Comparison of ENCODE assay signal across 8 mouse cellular contexts in genomic region chr7:102417398-102417797, GRCm38 (mm10). TPM values are rescaled to one million over a fixed set of nuclear protein-coding genes. Genes with fewer than 3 reads are reported as not detected.
DNase-seq lines count a peak whose midpoint lies in the region; ATAC-seq and TF ChIP-seq lines count a peak whose summit lies in the region.

No protein-coding gene starts in this region.

- no peak for TF ChIP-seq POLR2A in embryonic fibroblast, embryonic 13.5 days (IDR thresholded peaks at IDR 0.05; ENCODE audit: low read depth, low read length)

- peak; percentile 60; the same call in 1 of the 2 replicates for ATAC-seq in hindbrain, embryonic 11.5 days (ENCODE audit: low FRiP score)

- intact Hi-C loops in heart, postnatal 25 days (cut with DNase I) = loop anchor here (1.0 to 5.0 kb wide), 3 partner anchors 151 to 215 kb away; no protein-coding TSS in a partner anchor

- H3K4me3 ChIP-seq in embryonic fibroblast, embryonic 13.5 days (ENCODE audit: insufficient read depth, low read length) = no peak overlapping the region
- no peak overlapping the region for H3K4me3 ChIP-seq in hindbrain, embryonic 11.5 days (ENCODE audit: low read depth, low read length)

- H3K27me3 ChIP-seq in hindbrain, embryonic 11.5 days (ENCODE audit: control insufficient read depth, insufficient read depth, low read length) = no peaks in the 10 kb centered on the region

- peak; percentile 27; the same call in 1 of the 2 replicates for TF ChIP-seq CTCF in embryonic fibroblast, embryonic 13.5 days (IDR thresholded peaks at IDR 0.05; ENCODE audit: borderline replicate concordance, insufficient read depth, low read length)

- no peaks in the 10 kb centered on the region for H3K36me3 ChIP-seq in hindbrain, embryonic 11.5 days (ENCODE audit: control insufficient read depth, insufficient read depth, low read length)

- 9% methylated on average over 4 of the region's 4 CpGs for WGBS in hindbrain, embryonic 11.5 days

- no peaks in the 10 kb centered on the region for H3K9me3 ChIP-seq in hindbrain, embryonic 11.5 days (ENCODE audit: control insufficient read depth, low read length)

- no peak overlapping the region for H3K27ac ChIP-seq in embryonic fibroblast, embryonic 13.5 days (ENCODE audit: insufficient read depth, low read length)
- no peak overlapping the region for H3K27ac ChIP-seq in hindbrain, embryonic 11.5 days (ENCODE audit: low read depth, low read length)

- H3K4me2 ChIP-seq in hindbrain, embryonic 11.5 days (replicated peaks; ENCODE audit: low read depth, low read length) = no peak overlapping the region

- peak; percentile 48 to 70 for DNase-seq in heart, adult 18-20 months
- DNase-seq in heart, postnatal 25 days (ENCODE audit: low spot score) = no peak
- peak; percentile 92 for DNase-seq in brain, adult 2 months (ENCODE audit: low read depth, low spot score)
- DNase-seq in hindbrain, embryonic 11.5 days (ENCODE audit: low spot score) = peak; percentile 75
- peak; percentile 30 for DNase-seq in layer of hippocampus, adult 9-10 months (ENCODE audit: low spot score)
- peak; percentile 49 for DNase-seq in lung, postnatal 14 days
- DNase-seq in retina, postnatal 1 day = peak; percentile 87

- H3K9ac ChIP-seq in hindbrain, embryonic 11.5 days (ENCODE audit: low read depth, low read length) = no peak overlapping the region

- H3K4me1 ChIP-seq in embryonic fibroblast, embryonic 13.5 days (ENCODE audit: control insufficient read depth, insufficient read depth, low read length) = no peaks in the 10 kb centered on the region
- H3K4me1 ChIP-seq in hindbrain, embryonic 11.5 days (replicated peaks; ENCODE audit: control insufficient read depth, insufficient read depth, low read length) = no peaks in the 10 kb centered on the region

RNA-seq across cellular contexts. Expression of gene Rrm1, which starts 24.1 kb away (rescaled TPM):
- 10 to 100 TPM in 1 of 2 experiments, 1 to 10 TPM in 1; 9.5 to 10.1 TPM for total RNA-seq in heart, adult 18-20 months (2021)
- total RNA-seq in heart, postnatal 25 days (2021) = 10 to 100 TPM in 1 of 2 experiments, 1 to 10 TPM in 1; 8.4 to 11.5 TPM
- polyA plus RNA-seq in embryonic fibroblast, embryonic 13.5 days (2011; ENCODE audit: insufficient read length, low read depth, missing spikeins) = 167 and 222 TPM in 2 replicates
- polyA plus RNA-seq in hindbrain, embryonic 11.5 days (2014; fragmentation: Nextera tagmentation; extraction: Ambion mirVana) = 189 and 213 TPM in 2 replicates
